Mouse (Mus musculus) spleen, postnatal 14 days (tissue): ENCODE results near the gene Klhl31.

ENCODE experiments used
- DNase-seq, 2 experiments: peaks; one replicate each; pipeline ENCODE4 v3.0.0; 2021 to 2022; ENCODE audit warnings: low spot score in 2 of 2

Gene Klhl31

DNA sequence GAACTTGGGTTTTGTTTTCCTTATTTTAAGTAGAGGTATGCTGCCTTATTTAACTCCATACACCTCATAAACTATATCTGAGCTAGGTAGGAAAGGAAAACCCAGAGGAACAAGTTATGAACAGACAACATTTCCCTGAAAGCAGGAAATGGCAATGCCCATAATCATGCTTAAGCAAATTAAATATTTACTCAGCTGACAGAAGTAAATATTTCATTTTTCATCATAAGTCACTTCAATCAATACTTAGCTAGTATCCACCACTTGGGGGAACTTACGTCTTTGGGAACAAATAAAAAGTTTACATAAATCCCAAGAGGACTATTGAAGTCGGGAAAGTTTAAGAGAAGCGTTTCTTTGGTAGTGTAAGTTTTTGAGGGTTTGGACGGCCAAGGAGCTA, 67.2 kb downstream of the Klhl31 start:
- no peak for DNase-seq

DNA sequence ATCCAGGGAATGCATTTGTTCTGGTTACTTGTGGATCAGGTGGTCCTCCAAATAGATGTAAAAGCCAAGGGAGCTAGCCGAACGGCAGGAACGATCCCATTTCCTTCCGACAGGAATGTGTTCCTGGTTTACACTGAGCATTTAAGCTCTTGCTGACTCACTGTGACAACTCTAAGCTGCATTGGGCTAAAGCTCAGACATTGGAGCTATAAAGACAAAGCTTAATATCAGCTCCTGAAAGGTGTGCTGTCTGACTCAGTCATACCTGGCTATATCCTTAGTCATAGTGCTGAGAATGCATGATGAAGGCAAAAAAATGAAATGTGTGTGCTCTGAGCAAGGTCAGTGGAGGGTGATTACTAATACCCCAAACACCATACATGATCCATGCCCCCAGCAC, 67.8 kb downstream of the Klhl31 start:
- DNase-seq: no peak

DNA sequence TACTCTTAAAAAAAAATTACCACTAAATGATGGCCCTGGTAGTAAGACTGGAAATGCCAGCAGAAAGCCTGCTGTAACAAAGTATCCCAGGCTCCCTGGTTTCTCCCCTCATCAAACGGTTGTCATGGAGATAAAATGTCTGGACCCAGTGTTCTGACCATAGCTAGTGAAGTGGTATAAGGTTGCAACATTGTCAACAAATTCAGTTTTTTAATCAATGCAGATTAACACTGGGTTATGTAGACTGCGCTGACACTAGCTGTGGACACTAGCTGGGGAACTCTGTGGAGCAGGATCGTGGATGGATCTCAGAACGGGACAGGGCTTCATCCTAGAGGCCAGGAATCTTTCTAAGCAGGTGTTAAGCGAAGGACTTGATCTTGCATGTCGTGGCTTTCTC, 70.2 kb downstream of the Klhl31 start:
- no peak for DNase-seq

DNA sequence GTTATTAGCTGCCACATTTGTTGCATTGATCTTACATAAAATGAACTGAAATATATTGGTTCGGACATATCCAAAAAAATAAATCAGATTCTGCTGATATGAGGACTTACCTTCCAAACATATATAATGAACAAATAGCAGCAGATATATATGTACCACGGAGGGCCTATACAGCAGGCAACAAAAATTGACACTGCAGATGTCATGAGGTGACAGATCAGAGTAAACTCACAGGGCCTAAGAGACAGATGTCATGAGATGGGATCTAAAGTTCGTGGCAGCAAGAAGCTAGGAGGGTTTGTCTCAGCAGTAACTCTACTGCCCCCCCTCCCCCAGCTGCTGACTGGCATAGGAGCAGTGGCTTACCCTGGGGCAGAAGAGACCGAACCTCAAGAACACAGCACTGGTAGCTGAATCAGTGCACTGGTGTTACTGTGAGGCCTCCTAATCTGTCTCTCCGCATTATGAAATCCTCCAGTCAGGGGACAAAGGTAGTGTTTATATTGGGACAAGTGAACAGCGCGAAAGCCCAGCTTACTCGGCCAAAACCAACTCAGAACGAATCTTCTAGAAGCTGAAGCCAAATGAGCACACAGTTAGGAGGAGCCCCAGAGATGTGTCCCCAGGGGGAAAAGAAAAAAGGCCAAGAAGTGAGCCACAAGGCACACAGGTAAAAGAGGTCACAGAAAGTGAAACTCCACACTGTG, 71.3 kb downstream of the Klhl31 start:
- no peak for DNase-seq

DNA sequence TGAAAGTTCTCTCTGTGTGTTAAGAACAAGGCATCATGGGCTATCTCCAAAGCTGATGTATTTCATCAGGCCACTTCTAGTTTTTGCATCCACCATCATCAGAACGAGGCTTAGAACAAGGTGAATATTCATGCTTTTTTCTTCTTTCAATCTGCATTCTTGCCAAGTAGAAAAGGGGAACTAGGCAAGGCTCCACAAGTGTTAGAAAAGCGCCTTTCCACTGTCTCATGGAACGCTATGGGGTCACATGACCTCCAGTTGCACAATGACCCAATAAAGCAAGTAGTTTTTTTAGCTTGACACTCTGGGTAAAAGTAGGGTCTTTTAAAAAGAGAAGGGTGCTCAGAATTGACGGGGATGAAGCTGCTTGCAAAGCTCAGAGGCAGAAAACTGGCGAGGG, 72.7 kb downstream of the Klhl31 start:
- no peak for DNase-seq
